Mouse (Mus musculus) liver, embryonic 14.5 days (tissue): Measurements from ENCODE around the gene Gtf2e1. TPM values are rescaled to one million over a fixed set of nuclear protein-coding genes. Genes with fewer than 3 reads are reported as not detected.

ENCODE experiments used
- ATAC-seq: fragments of 200-750 bp; cut with Nextera tagmentation; 2 replicates; pipeline ENCODE4 v1.8.0; 2017; ENCODE audit warnings: moderate number of reproducible peaks, mild to moderate bottlenecking, moderate library complexity; ENCODE audit not compliant: insufficient read depth
- DNase-seq, 3 experiments: peaks; one replicate each; pipeline ENCODE4 v3.0.0-alpha.2; 2012 to 2013; ENCODE audit warnings: low read depth in 3 of 3, low spot score in 3 of 3
- H3K27ac ChIP-seq: fragments of 300-500 bp; sonication (generic); 2 replicates; pipeline ENCODE4 v1.5.1; 2014; ENCODE audit warnings: moderate library complexity, mild to moderate bottlenecking, control low read depth, inconsistent platforms
- H3K27me3 ChIP-seq: fragments of 300-500 bp; sonication (generic); 2 replicates; pipeline ENCODE4 v1.6.1; 2014; ENCODE audit warnings: mild to moderate bottlenecking, low read length, moderate library complexity; ENCODE audit not compliant: control insufficient read depth, insufficient read depth
- H3K36me3 ChIP-seq: fragments of 300-500 bp; sonication (generic); replicated peaks from 2 replicates; pipeline ENCODE4 v1.6.1; 2014; ENCODE audit warnings: low read depth; ENCODE audit not compliant: control insufficient read depth, insufficient read depth
- H3K4me1 ChIP-seq, 2 experiments: fragments of 200-500 bp in 1 of 2; fragments of 300-500 bp in 1 of 2; sonication (generic) in 1 of 2; replicated peaks; 2 replicates each; pipeline ENCODE4 v1.6.1; 2012 to 2014; ENCODE audit warnings: antibody characterized with exemption in 1 of 2, inconsistent platforms in 1 of 2, low read length in 1 of 2; ENCODE audit not compliant: control insufficient read depth in 2 of 2, insufficient read depth in 2 of 2
- H3K4me2 ChIP-seq: fragments of 300-500 bp; sonication (generic); 2 replicates; pipeline ENCODE4 v1.6.1; 2014; ENCODE audit warnings: low read depth, mild to moderate bottlenecking, control low read depth, moderate library complexity
- H3K4me3 ChIP-seq, 2 experiments: fragments of 200-500 bp in 1 of 2; fragments of 300-500 bp in 1 of 2; sonication (generic) in 1 of 2; 2 replicates each; pipeline ENCODE4 v1.5.1; 2012 to 2014; ENCODE audit warnings: low read depth in 2 of 2, low read length in 2 of 2, mild to moderate bottlenecking in 2 of 2, control low read depth in 1 of 2, inconsistent platforms in 1 of 2, moderate library complexity in 1 of 2; ENCODE audit not compliant: insufficient read depth in 1 of 2
- H3K9ac ChIP-seq: fragments of 300-500 bp; sonication (generic); replicated peaks from 2 replicates; pipeline ENCODE4 v1.6.1; 2014; ENCODE audit warnings: mild to moderate bottlenecking, control low read depth, moderate library complexity
- H3K9me3 ChIP-seq: fragments of 300-500 bp; sonication (generic); 2 replicates; pipeline ENCODE4 v1.6.1; 2016; ENCODE audit warnings: low read length, mixed read lengths; ENCODE audit not compliant: control insufficient read depth
- CTCF ChIP-seq: IDR thresholded peaks from 2 replicates; pipeline ENCODE4 v1.5.1; 2016; ENCODE audit warnings: antibody characterized with exemption, low read depth, control low read depth
- EP300 ChIP-seq: IDR thresholded peaks from 2 replicates; pipeline ENCODE4 v1.6.1; 2016; ENCODE audit warnings: antibody characterized with exemption, low read depth
- WGBS: fragments of 180-500 bp; shearing (Covaris S2); extraction: QIAGEN DNeasy Blood & Tissue Kit; methylation state at CpG from one replicate; pipeline ENCODE4 v1.1.7; 2014; ENCODE audit not compliant: insufficient replicate concordance; 5-methylcytosine and 5-hydroxymethylcytosine counted together
- polyA plus RNA-seq, 2 experiments: library from polyadenylated mRNA; depleted of rRNA in 1 of 2; stranded (reverse) in 1 of 2; unstranded in 1 of 2; fragments of >200 nt; fragmentation: Nextera tagmentation in 1 of 2; extraction: Ambion mirVana in 1 of 2; gene quantifications; 2 replicates each; pipeline versions ENCODE4 v1.2.1 to v1.2.3; 2012 to 2014

Gene Gtf2e1
- polyA plus RNA-seq, 2 experiments: 6.6 to 8.6 TPM

DNA sequence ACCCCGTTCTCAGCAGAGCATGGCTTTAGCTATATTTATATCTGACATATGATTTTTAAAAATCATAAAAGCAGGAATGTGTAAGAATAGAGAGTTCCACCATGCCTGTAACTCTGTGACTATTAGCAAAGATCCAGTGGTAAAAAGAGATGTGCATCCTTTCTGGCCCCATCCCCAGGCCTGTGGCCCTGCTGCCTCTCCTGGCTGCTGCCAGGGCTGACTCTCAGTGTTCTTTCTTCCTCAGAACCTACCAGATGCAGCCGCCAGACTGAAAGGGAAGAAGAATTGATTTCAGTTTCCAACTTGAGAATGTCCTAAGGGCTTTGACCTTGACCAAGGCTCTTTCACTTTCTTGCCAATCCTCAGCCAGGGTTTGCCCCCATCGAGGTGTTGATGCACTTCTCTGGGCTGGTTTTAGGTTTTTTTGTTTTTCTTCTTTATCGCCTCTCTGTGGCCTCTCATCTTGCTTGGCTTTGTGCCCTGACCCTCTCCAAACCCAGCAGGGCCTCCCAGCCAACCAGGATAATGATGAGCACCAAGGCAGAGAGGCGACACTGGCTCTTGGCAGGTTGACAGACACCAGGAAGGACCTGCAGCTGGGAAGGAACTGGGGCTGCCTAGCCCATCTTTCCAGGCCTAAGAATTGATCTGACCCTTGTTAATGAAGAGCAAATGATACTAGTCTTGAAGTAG lies 66.8 kb downstream of the Gtf2e1 start:
- no peaks in the 10 kb centered on the region for H3K9me3 ChIP-seq
- H3K36me3 ChIP-seq: no peaks in the 10 kb centered on the region
- H3K4me3 ChIP-seq: no peak overlapping the region
- no peak overlapping the region for H3K9ac ChIP-seq
- H3K27ac ChIP-seq: no peak overlapping the region
- WGBS: 42% methylated on average over 5 of the region's 5 CpGs
- H3K4me2 ChIP-seq: no peak overlapping the region
- DNase-seq (no peak), ATAC-seq (no peak)
- TF ChIP-seq CTCF (no peak), EP300 (no peak)
- H3K27me3 ChIP-seq: no peaks in the 10 kb centered on the region
- no peaks in the 10 kb centered on the region for H3K4me1 ChIP-seq

DNA sequence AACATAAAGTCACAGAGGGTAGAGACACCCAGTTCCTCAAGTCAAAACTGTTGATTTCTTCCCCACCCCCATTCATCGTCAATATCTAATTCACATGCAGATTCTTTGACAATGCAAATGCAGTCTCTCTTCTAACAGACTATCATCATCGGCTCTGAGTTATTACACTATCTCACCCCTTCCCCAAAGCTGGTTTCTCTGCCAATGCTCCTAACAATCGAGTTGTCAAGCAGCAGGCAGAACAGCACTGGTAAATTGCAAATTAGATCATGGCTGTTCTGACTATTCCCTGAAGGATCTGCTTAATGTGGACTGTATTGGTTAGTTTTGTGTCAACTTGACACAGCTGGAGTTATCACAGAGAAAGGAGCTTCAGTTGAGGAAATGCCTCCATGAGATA lies 70.0 kb downstream of the Gtf2e1 start:
- TF ChIP-seq CTCF: no peak
- no peak for TF ChIP-seq EP300
- Histone ChIP-seq H3K9ac (no peak overlapping the region), H3K4me1 (no peaks in the 10 kb centered on the region), H3K36me3 (no peaks in the 10 kb centered on the region), H3K9me3 (no peaks in the 10 kb centered on the region), H3K27me3 (no peaks in the 10 kb centered on the region), H3K27ac (no peak overlapping the region), H3K4me2 (no peak overlapping the region), H3K4me3 (no peak overlapping the region)
- WGBS: 55% methylated on average over 3 of the region's 3 CpGs
- ATAC-seq (no peak), DNase-seq (no peak)

- no peak overlapping the region for H3K27ac ChIP-seq
- ATAC-seq (no peak), DNase-seq (no peak)
- H3K4me1 ChIP-seq: no peaks in the 10 kb centered on the region
- TF ChIP-seq EP300: no peak
- TF ChIP-seq CTCF: no peak
- H3K4me2 ChIP-seq: no peak overlapping the region
- no peaks in the 10 kb centered on the region for H3K27me3 ChIP-seq
- H3K36me3 ChIP-seq: no peaks in the 10 kb centered on the region
- no peaks in the 10 kb centered on the region for H3K9me3 ChIP-seq
- H3K9ac ChIP-seq: no peak overlapping the region
- no peak overlapping the region for H3K4me3 ChIP-seq
- 62% methylated on average over 6 of the region's 6 CpGs for WGBS
These were observed 75.6 kb downstream of the Gtf2e1 start for GRCm38 (mm10) chr16:37463981-37464380.

DNA sequence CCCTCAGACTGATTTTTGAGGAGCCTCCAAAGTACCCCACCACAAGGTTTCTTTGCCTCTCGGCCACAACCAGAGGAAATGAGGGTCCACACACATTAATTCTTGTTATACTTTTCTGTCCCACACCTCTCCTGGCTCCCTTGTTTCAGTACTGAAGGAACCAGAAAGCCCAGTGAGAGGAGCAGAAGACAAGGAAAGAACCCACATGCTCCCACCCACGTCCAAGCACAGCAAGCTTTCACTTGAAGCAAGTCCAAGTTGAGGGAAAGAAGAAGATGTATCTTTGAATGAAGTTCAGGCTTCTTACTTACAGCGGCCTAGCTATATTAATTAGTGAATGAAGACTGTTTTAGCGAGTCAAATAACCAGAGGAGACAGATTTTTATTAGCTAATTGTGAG lies 76.7 kb downstream of the Gtf2e1 start:
- no peak overlapping the region for H3K4me2 ChIP-seq
- H3K9ac ChIP-seq: no peak overlapping the region
- no peaks in the 10 kb centered on the region for H3K36me3 ChIP-seq
- no peak overlapping the region for H3K4me3 ChIP-seq
- ATAC-seq: no peak
- no peak overlapping the region for H3K27ac ChIP-seq
- no peaks in the 10 kb centered on the region for H3K27me3 ChIP-seq
- no peaks in the 10 kb centered on the region for H3K9me3 ChIP-seq
- TF ChIP-seq CTCF (no peak), EP300 (no peak)
- no peak for DNase-seq
- WGBS: 48% methylated on average over 4 of the region's 4 CpGs
- H3K4me1 ChIP-seq: no peaks in the 10 kb centered on the region

GRCm38 (mm10) chr16:37461601-37462000 lies 78.0 kb downstream of the Gtf2e1 start:
- TF ChIP-seq EP300 (no peak), CTCF (no peak)
- WGBS: 74% methylated on average over 4 of the region's 4 CpGs

More at GRCm38 (mm10) chr16:37461601-37462000, 78.0 kb downstream of the Gtf2e1 start:
- Histone ChIP-seq H3K4me3 (no peak overlapping the region), H3K4me2 (no peak overlapping the region), H3K4me1 (no peaks in the 10 kb centered on the region), H3K27me3 (no peaks in the 10 kb centered on the region), H3K9ac (no peak overlapping the region), H3K36me3 (no peaks in the 10 kb centered on the region), H3K27ac (no peak overlapping the region), H3K9me3 (no peaks in the 10 kb centered on the region)
- no peak for DNase-seq
- ATAC-seq: no peak

Other genes starting within 250 kb of the Gtf2e1 start
- not detected in 2 replicates for gene Stxbp5l, start 154.8 kb downstream of the Gtf2e1 start, polyA plus RNA-seq (2012; rRNA removed)
- gene Stxbp5l, start 154.8 kb downstream of the Gtf2e1 start, polyA plus RNA-seq (2014; fragmentation: Nextera tagmentation; extraction: Ambion mirVana): not detected in 2 replicates
- gene Rabl3, start 96 bp upstream of the Gtf2e1 start, polyA plus RNA-seq (2012; rRNA removed): 3.8 TPM in 2 replicates
- 14.0 and 15.4 TPM in 2 replicates for gene Rabl3, start 96 bp upstream of the Gtf2e1 start, polyA plus RNA-seq (2014; fragmentation: Nextera tagmentation; extraction: Ambion mirVana)
- gene Hgd, start 40.4 kb upstream of the Gtf2e1 start, polyA plus RNA-seq (2012; rRNA removed): 20.3 and 21.3 TPM in 2 replicates
- 32.7 and 34.6 TPM in 2 replicates for gene Hgd, start 40.4 kb upstream of the Gtf2e1 start, polyA plus RNA-seq (2014; fragmentation: Nextera tagmentation; extraction: Ambion mirVana)
- gene Ndufb4, start 114.7 kb upstream of the Gtf2e1 start, polyA plus RNA-seq (2012; rRNA removed): 23.9 and 34.3 TPM in 2 replicates
- 47.2 and 52.9 TPM in 2 replicates for gene Ndufb4, start 114.7 kb upstream of the Gtf2e1 start, polyA plus RNA-seq (2014; fragmentation: Nextera tagmentation; extraction: Ambion mirVana)
- 6.1 and 9.9 TPM in 2 replicates for gene Fstl1, start 237.1 kb upstream of the Gtf2e1 start, polyA plus RNA-seq (2012; rRNA removed)
- gene Fstl1, start 237.1 kb upstream of the Gtf2e1 start, polyA plus RNA-seq (2014; fragmentation: Nextera tagmentation; extraction: Ambion mirVana): 15.4 and 15.8 TPM in 2 replicates